Mouse (Mus musculus): Measurements from ENCODE around the gene Pex11a.
A peak's percentile ranks its signal among the peaks of the same experiment; 100 is the strongest.
"Not testable (repeated sequence)": the region's sequence is repeated elsewhere in the genome, so short reads cannot be mapped to it uniquely, and the experiment has no call there.

Gene Pex11a

DNA sequence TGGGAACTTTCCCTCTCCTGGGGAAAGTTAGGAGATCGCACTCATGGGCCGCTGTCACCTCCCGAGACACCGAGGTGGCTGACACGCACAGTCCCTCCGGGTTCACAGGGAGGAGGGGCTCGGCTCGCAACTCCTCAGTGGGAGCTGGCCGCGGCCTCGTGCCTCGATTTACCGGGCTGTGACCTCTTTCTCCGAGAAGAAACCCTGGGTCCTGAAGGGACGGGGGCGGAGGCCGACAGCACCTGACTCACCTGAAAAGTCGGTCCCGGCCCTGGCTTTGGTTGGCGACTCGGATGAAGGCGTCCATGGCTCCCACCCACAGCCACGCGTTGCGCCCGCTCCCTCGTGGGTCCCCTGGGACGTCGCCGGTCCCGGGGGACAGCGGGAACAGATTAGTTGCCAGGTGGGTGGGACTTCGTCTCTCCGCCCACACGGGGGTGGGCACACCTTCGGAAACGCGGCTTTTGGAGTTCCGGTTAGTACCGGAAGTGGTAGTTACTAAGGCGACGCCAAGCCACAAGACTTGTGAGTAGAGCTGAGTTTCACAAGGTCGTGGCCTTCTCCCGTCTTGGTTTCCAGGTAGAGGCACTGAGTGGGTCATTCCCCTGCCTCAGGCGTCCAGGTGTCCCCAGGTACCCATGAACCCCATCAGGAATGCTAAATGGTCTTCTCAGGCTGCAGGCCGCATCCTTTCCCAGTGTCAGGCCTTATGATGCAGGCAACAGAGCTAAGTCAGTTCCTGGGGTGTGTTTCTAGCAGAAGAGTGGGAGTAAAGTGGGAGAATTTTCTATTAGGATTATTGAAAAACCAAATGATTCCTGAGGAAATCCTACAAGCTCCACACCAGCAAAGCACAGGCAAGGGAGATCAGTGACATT, at the start of gene Pex11a, which contains the start of gene Wdr93:
Gene Pex11a (minus strand): TSS at position 473 of the 878 bp plus-strand sequence.
Gene Wdr93 (plus strand): TSS at position 505 of the 878 bp plus-strand sequence.
- peak; percentile 66 for DNase-seq

GRCm38 (mm10) chr7:79789812-79790211, 46.9 kb upstream of the Pex11a start:
- DNase-seq, result not testable (repeated sequence)

- DNase-seq, result peak; percentile 66
Measured at GRCm38 (mm10) chr7:79786295-79786694, 43.4 kb upstream of the Pex11a start.

GRCm38 (mm10) chr7:79782516-79782855, 39.6 kb upstream of the Pex11a start:
- no peak for DNase-seq

DNA sequence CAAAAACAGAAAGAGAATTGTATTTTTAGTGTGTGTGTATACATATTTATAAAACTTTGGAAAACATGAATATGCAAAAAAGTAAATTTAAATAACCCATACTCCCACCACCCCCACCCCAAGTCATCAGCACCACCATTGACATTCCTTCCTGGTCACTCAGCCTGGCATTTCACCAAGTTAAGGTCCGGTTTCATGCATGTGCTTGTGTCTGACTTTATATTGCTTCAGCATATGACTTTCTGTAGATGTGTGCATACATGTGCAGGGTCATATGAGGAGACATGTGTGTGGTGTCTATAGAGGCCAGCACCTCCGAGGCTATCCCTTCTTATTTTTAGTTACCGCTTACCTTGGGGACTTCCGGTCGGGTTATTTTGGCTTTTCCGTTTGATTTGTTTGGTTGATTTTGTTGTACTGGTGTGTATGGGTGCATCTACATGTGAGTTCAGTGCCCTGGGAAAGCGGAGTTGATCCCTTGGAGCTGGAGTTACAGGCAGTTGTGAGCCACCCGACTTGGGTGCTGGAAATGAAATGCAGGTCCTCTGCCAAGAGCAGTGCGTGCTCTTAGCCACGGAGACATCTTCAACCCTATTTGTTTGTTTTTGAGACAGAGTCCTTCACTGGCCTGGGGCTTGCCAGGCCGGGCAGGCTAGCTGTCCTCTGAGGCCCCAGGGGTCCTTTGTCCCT, 39.0 kb upstream of the Pex11a start:
- DNase-seq, result no peak

DNA sequence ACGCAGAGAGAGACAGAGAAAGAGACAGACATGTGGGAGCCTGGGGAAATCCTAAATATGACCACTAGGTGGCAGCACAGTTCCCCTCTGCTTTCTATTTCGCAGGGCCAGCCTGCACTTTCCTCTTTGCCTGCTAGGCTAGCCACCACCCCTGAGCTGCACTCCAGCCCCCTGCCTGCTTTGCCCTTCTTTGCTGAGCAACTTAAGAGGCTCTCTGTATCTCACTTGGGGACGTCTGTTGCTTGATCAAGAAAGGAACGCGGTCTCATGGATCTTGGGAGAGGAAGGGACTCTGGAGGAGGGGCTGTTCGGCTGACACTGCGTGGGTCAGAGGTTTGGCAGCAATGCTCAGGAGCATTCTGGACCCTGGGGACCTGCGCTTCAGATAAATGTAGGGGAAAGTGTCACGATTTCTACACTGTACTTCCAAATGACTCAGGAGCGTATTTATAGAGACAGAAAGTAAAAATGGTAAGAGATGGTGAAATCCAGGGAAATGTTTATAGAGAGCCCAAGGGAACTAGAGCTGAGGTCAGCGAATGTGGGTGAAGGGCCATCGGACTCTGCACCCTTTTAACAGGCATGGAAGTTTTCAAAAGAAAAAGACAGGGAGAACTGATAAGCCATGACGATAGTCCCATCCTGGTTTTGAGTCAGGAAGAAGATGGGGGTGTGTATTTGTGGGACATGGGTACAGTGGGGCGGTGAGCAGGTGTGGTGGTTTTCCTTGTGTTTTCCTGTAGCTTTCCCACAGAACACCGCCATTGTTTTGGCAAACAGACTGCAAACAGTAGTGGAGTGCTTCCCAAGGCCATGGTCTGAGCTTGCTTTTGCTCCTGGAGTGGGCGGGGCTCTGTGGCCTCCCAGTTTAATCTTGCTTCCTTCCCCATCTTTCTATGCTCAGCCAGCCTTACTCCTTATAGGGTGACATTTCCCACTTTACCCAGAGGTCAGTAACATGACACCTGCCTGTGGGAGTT, 38.0 kb upstream of the Pex11a start:
- DNase-seq, result peak; percentile 77

- no peak for DNase-seq
Measured at GRCm38 (mm10) chr7:79771561-79772512, 28.9 kb upstream of the Pex11a start.

DNA sequence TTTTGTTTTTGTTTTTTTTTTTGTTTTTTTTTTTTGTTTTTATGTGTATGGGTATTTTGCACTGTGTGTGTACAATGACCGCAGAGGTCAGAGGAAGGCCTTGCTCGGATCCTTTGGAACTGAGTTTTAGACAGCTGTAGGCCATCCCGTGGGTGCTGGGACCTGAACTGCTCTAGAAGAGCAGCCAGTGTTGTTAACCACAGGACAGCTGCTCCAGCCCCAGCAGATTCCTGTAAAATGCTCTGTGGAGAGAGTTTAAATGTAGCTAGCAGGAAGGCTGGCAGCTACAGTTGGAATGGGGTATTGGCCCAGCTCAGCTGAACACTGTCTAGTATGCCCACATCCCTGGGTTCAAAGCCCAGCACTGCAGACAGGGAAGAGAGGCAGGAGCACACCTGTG, 26.7 kb upstream of the Pex11a start:
- no peak for DNase-seq

DNA sequence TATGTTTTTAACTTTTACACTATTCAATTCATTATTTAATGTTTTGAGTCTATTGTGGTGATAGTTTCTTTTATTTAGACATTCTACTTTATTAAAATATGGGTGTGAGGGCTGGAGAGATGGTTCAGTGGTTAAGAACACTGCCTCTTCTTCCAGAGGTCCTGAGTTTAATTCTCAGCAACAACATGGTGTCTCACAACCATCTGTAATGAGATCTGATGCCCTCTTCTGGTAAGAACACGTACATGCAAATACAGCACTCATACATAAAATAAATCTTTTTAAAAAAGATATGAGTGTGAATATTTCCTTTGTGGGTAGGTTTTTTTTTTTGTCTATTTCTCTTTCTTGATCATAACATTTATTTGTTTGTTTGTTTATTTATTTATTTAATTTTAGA, 23.1 kb upstream of the Pex11a start:
- DNase-seq, result no peak

DNA sequence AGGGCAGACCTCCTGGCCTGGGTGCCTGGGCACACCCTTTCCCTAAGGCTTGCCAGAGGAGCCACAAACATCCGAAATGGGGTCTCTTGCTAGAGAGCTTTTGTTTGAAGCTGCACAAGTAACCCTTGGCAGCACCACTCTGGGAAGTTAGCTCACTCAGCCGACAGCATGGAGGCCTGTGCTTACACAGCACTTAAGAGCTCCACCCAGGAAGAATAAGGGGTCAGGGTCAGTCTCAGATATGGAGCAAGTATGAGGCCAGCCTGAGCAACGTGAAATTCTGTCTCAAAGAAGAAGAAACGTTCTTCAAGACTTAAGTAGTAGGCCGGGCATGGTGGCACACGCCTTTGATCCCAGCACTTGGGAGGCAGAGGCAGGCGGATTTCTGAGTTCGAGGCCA, 19.2 kb upstream of the Pex11a start:
- DNase-seq, result no peak

GRCm38 (mm10) chr7:79761124-79761876, 18.4 kb upstream of the Pex11a start:
- DNase-seq, result no peak

- DNase-seq, result no peak
Measured at GRCm38 (mm10) chr7:79759766-79760165, 16.8 kb upstream of the Pex11a start.

GRCm38 (mm10) chr7:79758176-79758575, 15.2 kb upstream of the Pex11a start:
- DNase-seq, result no peak

DNA sequence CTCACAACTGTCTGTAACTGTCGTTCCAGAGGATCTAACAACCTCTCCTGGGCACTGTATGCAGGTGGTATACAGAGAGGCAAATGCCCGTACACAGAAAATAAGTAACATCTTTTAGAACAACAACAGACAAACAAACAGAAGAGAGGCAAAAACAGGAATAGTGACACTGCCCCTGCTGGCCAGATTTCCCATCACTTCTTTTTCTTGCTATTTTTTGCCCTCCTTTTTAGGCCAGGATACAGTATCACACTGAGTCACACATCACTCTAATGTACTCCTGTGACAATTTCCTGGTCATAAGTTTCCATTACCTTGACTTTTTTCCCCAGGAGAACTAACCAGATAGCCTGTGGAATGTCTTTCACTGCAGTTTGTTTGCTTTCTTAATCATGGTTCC, 13.4 kb upstream of the Pex11a start:
- no peak for DNase-seq

DNA sequence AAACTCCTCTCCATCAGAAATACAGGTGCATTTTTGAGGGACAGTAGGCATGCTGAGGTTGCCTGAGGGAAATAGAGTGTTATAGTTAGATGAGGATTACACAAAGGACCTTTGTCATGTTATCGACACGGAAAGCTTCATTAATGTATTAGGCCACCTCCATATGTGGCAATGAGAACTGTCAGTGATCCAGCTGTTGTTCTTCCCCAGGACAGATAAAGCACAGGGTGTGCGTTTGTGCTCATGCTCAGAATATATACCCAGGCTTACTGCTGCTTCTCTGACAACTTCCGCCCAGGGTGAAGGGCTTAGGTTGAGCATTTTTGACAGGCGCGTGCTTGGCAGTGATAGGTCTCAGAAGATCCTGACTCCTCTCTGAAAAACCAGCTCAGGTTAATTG, 6.6 kb upstream of the Pex11a start:
- no peak for DNase-seq

GRCm38 (mm10) chr7:79747659-79748058, 4.7 kb upstream of the Pex11a start:
- DNase-seq, result no peak

GRCm38 (mm10) chr7:79744585-79744984, 1.7 kb upstream of the Pex11a start:
- no peak for DNase-seq

GRCm38 (mm10) chr7:79744051-79744450, 1.1 kb upstream of the Pex11a start:
- no peak for DNase-seq

DNA sequence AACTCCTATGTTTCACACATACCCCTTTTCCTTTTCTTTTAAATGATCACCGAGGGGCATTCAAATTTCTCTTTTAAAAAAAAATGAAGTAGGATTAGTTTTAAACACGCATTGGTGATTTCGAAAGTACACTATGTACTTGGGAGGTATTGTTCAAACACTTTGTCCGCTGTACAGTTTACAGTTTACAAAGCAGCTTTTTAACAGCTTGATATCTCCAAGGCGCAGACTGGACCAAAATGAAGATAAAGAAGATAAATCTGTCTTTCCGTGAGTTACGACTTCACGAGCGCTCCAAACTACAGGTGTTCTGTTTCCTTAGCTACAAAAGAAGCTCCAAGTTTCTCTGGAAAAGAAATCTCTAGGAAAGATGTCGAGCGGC, 663 bp downstream of the Pex11a start:
- DNase-seq, result no peak

DNA sequence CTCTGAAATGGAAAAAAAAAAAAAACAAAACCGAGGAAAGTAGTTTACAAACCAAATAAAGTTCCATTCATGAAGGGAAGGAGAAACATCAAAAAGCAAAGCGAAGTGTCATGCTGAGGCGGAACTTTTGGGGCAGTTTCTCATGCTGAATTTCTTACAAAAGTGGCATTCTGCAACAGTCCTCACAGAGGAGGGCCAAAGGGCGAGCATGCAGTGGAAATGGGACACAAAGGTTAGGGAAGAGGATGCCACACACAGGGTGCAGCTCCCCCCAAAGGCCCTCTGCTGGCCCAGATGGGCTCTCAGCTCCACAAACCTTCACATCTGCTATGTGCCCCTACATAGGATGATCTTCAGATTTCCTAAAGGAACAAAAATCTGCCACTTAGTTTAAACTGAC, 2.7 kb downstream of the Pex11a start:
- DNase-seq, result no peak

GRCm38 (mm10) chr7:79738913-79739312, 4.0 kb downstream of the Pex11a start:
- no peak for DNase-seq
